Mouse (Mus musculus) T-helper 17 cell (primary cell): ENCODE results near the gene Mon1b.

Source experiments
- in situ Hi-C, 2 experiments: fragments of 300-600 bp; cut with MboI, MseI; formaldehyde crosslinking; loops; 1 replicate in 1 of 2; 2 replicates in 1 of 2; pipeline ENCODE4 v1.15.1; 2025; ENCODE audit warnings: high pct_unique_total_duplicates in 2 of 2

Mon1b gene

GRCm38 (mm10) chr8:113669924-113670323 lies 34.5 kb downstream of the Mon1b start:
- in situ Hi-C loops = loop anchor here (5.0 to 10.0 kb wide), 2 partner anchors 312 to 1415 kb away; no protein-coding TSS in a partner anchor

- in situ Hi-C loops = loop anchor here in 1 of 2 experiments (10.0 kb wide), 1 partner anchor 1418 kb away; no protein-coding TSS in a partner anchor
Measured at GRCm38 (mm10) chr8:113672599-113673255, 37.3 kb downstream of the Mon1b start.

- in situ Hi-C loops = loop anchor here in 1 of 2 experiments (10.0 kb wide), 1 partner anchor 1418 kb away; no protein-coding TSS in a partner anchor
Measured at GRCm38 (mm10) chr8:113673300-113673699, 37.9 kb downstream of the Mon1b start.

GRCm38 (mm10) chr8:113674611-113675010 lies 39.2 kb downstream of the Mon1b start:
- in situ Hi-C loops = loop anchor here in 1 of 2 experiments (10.0 kb wide), 1 partner anchor 1420 kb away; no protein-coding TSS in a partner anchor

GRCm38 (mm10) chr8:113675281-113675680 lies 39.9 kb downstream of the Mon1b start:
- in situ Hi-C loops = loop anchor here in 1 of 2 experiments (10.0 kb wide), 1 partner anchor 1420 kb away; no protein-coding TSS in a partner anchor

GRCm38 (mm10) chr8:113676811-113677210 lies 41.4 kb downstream of the Mon1b start:
- in situ Hi-C loops = loop anchor here in 1 of 2 experiments (10.0 kb wide), 1 partner anchor 1422 kb away; no protein-coding TSS in a partner anchor

- in situ Hi-C loops = loop anchor here in 1 of 2 experiments (10.0 kb wide), 1 partner anchor 1425 kb away; no protein-coding TSS in a partner anchor
Measured at GRCm38 (mm10) chr8:113679361-113679760, 44.0 kb downstream of the Mon1b start.

GRCm38 (mm10) chr8:113687889-113688542 lies 52.6 kb downstream of the Mon1b start:
- in situ Hi-C loops = no loop called here

GRCm38 (mm10) chr8:113688543-113688915 lies 53.1 kb downstream of the Mon1b start:
- in situ Hi-C loops = no loop called here

- in situ Hi-C loops = no loop called here
Measured at GRCm38 (mm10) chr8:113691622-113692343, 56.4 kb downstream of the Mon1b start.
